8 mouse cellular contexts compared by ENCODE assay signal in the genomic region with DNA sequence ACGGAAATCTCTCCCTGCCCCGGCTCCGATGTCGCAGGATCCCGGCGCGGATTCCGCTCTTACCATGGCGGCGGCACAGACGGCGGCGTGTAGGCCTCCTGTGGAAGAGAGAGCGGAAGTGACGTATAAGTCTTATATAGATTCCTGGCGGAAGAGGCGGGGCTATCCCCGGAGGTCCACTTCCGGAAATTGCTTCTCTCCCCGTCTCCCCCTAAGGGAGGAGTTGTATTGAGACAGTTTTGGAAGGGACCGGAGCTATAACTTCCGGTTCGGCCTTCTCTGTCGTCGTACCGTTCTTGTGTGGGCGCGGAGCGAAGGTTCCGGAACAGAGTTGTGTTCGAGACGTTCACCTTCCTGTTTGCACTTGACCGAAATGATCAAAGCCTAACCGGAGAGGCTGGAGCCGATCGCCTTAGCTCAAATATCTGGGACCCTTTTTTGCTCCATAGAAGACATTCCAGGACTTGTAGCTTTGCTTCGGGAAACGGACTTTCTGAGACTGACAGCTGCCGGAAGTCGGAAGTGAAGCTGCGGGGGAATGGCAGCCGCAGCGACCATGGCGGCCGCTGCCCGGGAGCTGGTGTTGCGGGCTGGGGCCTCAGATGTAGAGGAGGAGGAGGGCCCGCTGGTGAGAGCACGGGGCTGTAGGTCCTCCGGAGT. TPM values are rescaled to one million over a fixed set of nuclear protein-coding genes. Genes with fewer than 3 reads are reported as not detected.
A peak's percentile ranks its signal among the peaks of the same experiment; 100 is the strongest.
DNase-seq lines count a peak whose midpoint lies in the region; ATAC-seq lines count a peak whose summit lies in the region.

A gene (plus strand): TSS at position 258 of the 660 bp plus-strand sequence.
A gene (minus strand): TSS at position 447 of the 660 bp plus-strand sequence.

- no peaks in the 10 kb centered on the region for H3K27me3 ChIP-seq in forebrain, embryonic 14.5 days (replicated peaks; ENCODE audit: control insufficient read depth, insufficient read depth, low read length)
- H3K27me3 ChIP-seq in neural tube, embryonic 15.5 days (replicated peaks), result no peaks in the 10 kb centered on the region

- intact Hi-C loops in heart, postnatal 14 days (cut with DNase I), result loop anchor here (5.0 kb wide), 1 partner anchor 67 kb away; a partner anchor contains a TSS

- DNase-seq in ES-CJ7 (ENCODE audit: low read depth, low spot score), result peak; percentile 98
- peak; percentile 98 for DNase-seq in cerebellum, adult 11 months
- peak; percentile 99 for DNase-seq in forebrain, embryonic 14.5 days (ENCODE audit: low spot score)
- peak; percentile 94 to 97 for DNase-seq in heart, postnatal 14 days
- DNase-seq in layer of hippocampus, adult 11-12 months (ENCODE audit: low spot score), result peak; percentile 98
- peak; percentile 97 to 98 for DNase-seq in lung, adult 18-20 months
- DNase-seq in testis, postnatal 14 days (ENCODE audit: low spot score), result peak; percentile 97

- H3K9ac ChIP-seq in forebrain, embryonic 14.5 days (ENCODE audit: low read length), result peak within 1 kb of the TSS; percentile 85
- H3K9ac ChIP-seq in neural tube, embryonic 15.5 days (replicated peaks), result peak within 1 kb of the TSS; percentile 90

- H3K9me3 ChIP-seq in forebrain, embryonic 14.5 days (replicated peaks; ENCODE audit: control insufficient read depth, low read length), result no peaks in the 10 kb centered on the region
- H3K9me3 ChIP-seq in neural tube, embryonic 15.5 days (replicated peaks), result no peaks in the 10 kb centered on the region

- peak within 1 kb of the TSS; percentile 75 for H3K4me3 ChIP-seq in forebrain, embryonic 14.5 days (ENCODE audit: low read depth, low read length)
- H3K4me3 ChIP-seq in neural tube, embryonic 15.5 days (replicated peaks), result peak within 1 kb of the TSS; percentile 85

- peaks cover 22% of the 10 kb centered on the region for H3K4me1 ChIP-seq in forebrain, embryonic 14.5 days (ENCODE audit: control insufficient read depth, insufficient read depth, low read length)
- H3K4me1 ChIP-seq in neural tube, embryonic 15.5 days, result peaks cover 59% of the 10 kb centered on the region

- peak within 1 kb of the TSS; percentile 80 for H3K27ac ChIP-seq in forebrain, embryonic 14.5 days (ENCODE audit: low read depth, low read length)
- peak within 1 kb of the TSS; percentile 95 for H3K27ac ChIP-seq in neural tube, embryonic 15.5 days (replicated peaks)

- peak within 1 kb of the TSS; percentile 89 for H3K4me2 ChIP-seq in forebrain, embryonic 14.5 days (ENCODE audit: low read length)
- H3K4me2 ChIP-seq in neural tube, embryonic 15.5 days, result peak within 1 kb of the TSS; percentile 84

- H3K36me3 ChIP-seq in forebrain, embryonic 14.5 days (ENCODE audit: control insufficient read depth, insufficient read depth, low read length), result peaks cover 51% of the 10 kb centered on the region
- peaks cover 40% of the 10 kb centered on the region for H3K36me3 ChIP-seq in neural tube, embryonic 15.5 days

- WGBS in forebrain, embryonic 14.5 days, result under 1% methylated on average over 50 of the region's 50 CpGs
- under 1% methylated on average over 50 of the region's 50 CpGs for WGBS in neural tube, embryonic 15.5 days

- ATAC-seq in forebrain, embryonic 14.5 days, result peak; percentile 90
- ATAC-seq in neural tube, embryonic 15.5 days (ENCODE audit: low FRiP score), result peak; percentile 90

RNA-seq across cellular contexts. Expression of the first gene that starts in this region (rescaled TPM):
- 41.6 and 50.4 TPM in 2 replicates for polyA plus RNA-seq in forebrain, embryonic 14.5 days (2014; fragmentation: Nextera tagmentation; extraction: Ambion mirVana)
- total RNA-seq in heart, postnatal 14 days (2021), result 10 to 100 TPM; 35.0 to 37.8 TPM
- 72.3 and 75.7 TPM in 2 replicates for polyA plus RNA-seq in neural tube, embryonic 15.5 days (2015; fragmentation: Nextera tagmentation; extraction: Ambion mirVana)

RNA-seq across cellular contexts. Expression of the second gene that starts in this region (rescaled TPM):
- 1,022 and 1,419 TPM in 2 replicates for polyA plus RNA-seq in forebrain, embryonic 14.5 days (2014; fragmentation: Nextera tagmentation; extraction: Ambion mirVana)
- 100 to 1,000 TPM; 417 to 479 TPM for total RNA-seq in heart, postnatal 14 days (2021)
- polyA plus RNA-seq in neural tube, embryonic 15.5 days (2015; fragmentation: Nextera tagmentation; extraction: Ambion mirVana), result 778 and 1,050 TPM in 2 replicates

Comparison
In these comparisons a context has a peak if more than half of its experiments do, and no peak if none do; other contexts are left out.
1. Peak in every context shown above with its lines: DNase-seq, ATAC-seq, H3K4me3 ChIP-seq and H3K27ac ChIP-seq.